Mouse (Mus musculus) midbrain, embryonic 16.5 days (tissue): ENCODE measurements around the gene Nt5c. TPM values are rescaled to one million over a fixed set of nuclear protein-coding genes. Genes with fewer than 3 reads are reported as not detected.
"Not testable (repeated sequence)": the region's sequence is repeated elsewhere in the genome, so short reads cannot be mapped to it uniquely, and the experiment has no call there.

ENCODE experiments used
- ATAC-seq: fragments of 200-750 bp; cut with Nextera tagmentation; 2 replicates; pipeline ENCODE4 v1.8.0; 2017; ENCODE audit warnings: moderate TSS enrichment
- H3K27ac ChIP-seq: fragments of 300-500 bp; sonication (generic); 2 replicates; pipeline ENCODE4 v1.5.1; 2014; ENCODE audit warnings: mild to moderate bottlenecking, low read length, mixed read lengths
- H3K27me3 ChIP-seq: fragments of 300-500 bp; sonication (generic); 2 replicates; pipeline ENCODE4 v1.6.1; 2014; ENCODE audit warnings: low read depth, low read length, mixed read lengths; ENCODE audit not compliant: control insufficient read depth, insufficient read depth
- H3K36me3 ChIP-seq: fragments of 300-500 bp; sonication (generic); 2 replicates; pipeline ENCODE4 v1.6.1; 2014; ENCODE audit warnings: mild to moderate bottlenecking, low read length, moderate library complexity, mixed read lengths; ENCODE audit not compliant: control insufficient read depth, insufficient read depth
- H3K4me1 ChIP-seq: fragments of 300-500 bp; sonication (generic); 2 replicates; pipeline ENCODE4 v1.6.1; 2014; ENCODE audit warnings: mild to moderate bottlenecking, low read length, mixed read lengths; ENCODE audit not compliant: control insufficient read depth, insufficient read depth
- H3K4me2 ChIP-seq: fragments of 300-500 bp; sonication (generic); 2 replicates; pipeline ENCODE4 v1.6.1; 2014; ENCODE audit warnings: mild to moderate bottlenecking, low read length, mixed read lengths
- H3K4me3 ChIP-seq: fragments of 300-500 bp; sonication (generic); 2 replicates; pipeline ENCODE4 v1.5.1; 2014; ENCODE audit warnings: low read depth, mild to moderate bottlenecking, low read length, moderate library complexity, mixed read lengths
- H3K9ac ChIP-seq: fragments of 300-500 bp; sonication (generic); 2 replicates; pipeline ENCODE4 v1.6.1; 2014; ENCODE audit warnings: low read depth, low read length, mixed read lengths
- H3K9me3 ChIP-seq: fragments of 300-500 bp; sonication (generic); replicated peaks from 2 replicates; pipeline ENCODE4 v1.6.1; 2014; ENCODE audit warnings: mild to moderate bottlenecking, low read length, mixed read lengths; ENCODE audit not compliant: control insufficient read depth, poor library complexity, severe bottlenecking
- WGBS: fragments of 180-500 bp; shearing (Covaris S2); extraction: QIAGEN DNeasy Blood & Tissue Kit; methylation state at CpG from one replicate; pipeline ENCODE4 v1.1.7; 2014; 5-methylcytosine and 5-hydroxymethylcytosine counted together
- polyA plus RNA-seq: library from polyadenylated mRNA; unstranded; fragments of >200 nt; fragmentation: Nextera tagmentation; extraction: Ambion mirVana; gene quantifications from 2 replicates; pipeline ENCODE4 v1.2.1, GENCODE M21; 2015

The Nt5c gene
- polyA plus RNA-seq, result 100 and 104 TPM in 2 replicates

- Histone ChIP-seq H3K36me3 (no peaks in the 10 kb centered on the region; the same call in 1 of the 2 replicates), H3K9me3 (no peaks in the 10 kb centered on the region), H3K9ac (peak within 1 kb of the TSS; percentile 75), H3K27me3 (no peaks in the 10 kb centered on the region), H3K4me1 (peaks cover 14% of the 10 kb centered on the region), H3K4me2 (peak within 1 kb of the TSS; percentile 62), H3K27ac (peak within 1 kb of the TSS; percentile 76), H3K4me3 (peak within 1 kb of the TSS; percentile 57)
- peak; percentile 93 for ATAC-seq
- WGBS, result under 1% methylated on average over 43 of the region's 43 CpGs
Measured at GRCm38 (mm10) chr11:115491356-115492083, at the start of gene Nt5c. Nt5c (minus strand) TSS chr11:115491862.

- Histone ChIP-seq H3K9me3 (no peaks in the 10 kb centered on the region), H3K27ac (no peak overlapping the region), H3K9ac (no peak overlapping the region), H3K4me1 (peaks cover 15% of the 10 kb centered on the region), H3K4me3 (no peak overlapping the region), H3K4me2 (no peak overlapping the region), H3K36me3 (0 out of 2 replicates have a peak, but pooled peaks cover under 1% of the 10 kb centered on the region), H3K27me3 (no peaks in the 10 kb centered on the region)
- 67% methylated on average over 2 of the region's 2 CpGs for WGBS
- no peak for ATAC-seq
Measured at GRCm38 (mm10) chr11:115538045-115538444, 46.4 kb upstream of the Nt5c start.

DNA sequence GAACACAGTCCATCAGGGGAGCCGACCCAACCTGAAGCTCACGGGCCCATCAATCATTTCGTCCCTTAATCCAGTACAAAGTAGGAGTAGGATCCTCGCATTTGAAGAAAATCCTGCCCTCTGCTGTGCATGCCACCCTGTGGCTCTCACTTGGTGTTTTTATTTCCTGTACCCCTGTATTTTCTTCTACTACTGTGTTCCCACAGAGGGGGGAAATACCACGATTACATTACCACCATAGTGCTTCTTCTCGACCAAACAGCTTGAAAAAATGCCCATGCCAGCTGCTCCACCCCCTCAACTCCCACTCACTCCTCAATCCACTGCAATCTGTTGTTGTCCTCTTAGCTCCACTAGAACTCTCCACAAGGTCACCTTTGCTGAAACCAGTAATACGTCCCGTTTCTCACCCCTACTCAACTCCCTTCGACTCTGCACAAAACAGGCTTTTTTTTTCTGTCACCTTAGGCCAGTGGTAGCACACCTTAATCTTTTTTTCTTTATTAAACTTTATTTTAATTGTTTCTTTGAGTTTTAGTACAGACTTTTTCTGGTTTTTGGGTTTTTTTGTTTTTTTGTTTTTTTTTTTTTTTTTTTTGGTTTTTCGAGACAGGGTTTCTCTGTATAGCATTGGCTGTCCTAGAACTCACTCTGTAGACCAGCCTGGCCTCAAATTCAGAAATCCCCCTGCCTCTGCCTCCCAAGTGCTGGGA is 45.4 kb upstream of the Nt5c start:
- 0 out of 2 replicates have a peak, but pooled peaks cover 4% of the 10 kb centered on the region for H3K36me3 ChIP-seq
- WGBS, result 82% methylated on average over 10 of the region's 10 CpGs
- H3K4me2 ChIP-seq, result peak overlapping the region; percentile 62
- H3K4me3 ChIP-seq, result peak overlapping the region; percentile 96
- peak overlapping the region; percentile 99 for H3K27ac ChIP-seq
- no peaks in the 10 kb centered on the region for H3K9me3 ChIP-seq
- H3K9ac ChIP-seq, result peak overlapping the region; percentile 60; the same call in 1 of the 2 replicates
- no peak; the same call in 1 of the 2 replicates for ATAC-seq
- peaks cover 15% of the 10 kb centered on the region for H3K4me1 ChIP-seq
- H3K27me3 ChIP-seq, result no peaks in the 10 kb centered on the region

DNA sequence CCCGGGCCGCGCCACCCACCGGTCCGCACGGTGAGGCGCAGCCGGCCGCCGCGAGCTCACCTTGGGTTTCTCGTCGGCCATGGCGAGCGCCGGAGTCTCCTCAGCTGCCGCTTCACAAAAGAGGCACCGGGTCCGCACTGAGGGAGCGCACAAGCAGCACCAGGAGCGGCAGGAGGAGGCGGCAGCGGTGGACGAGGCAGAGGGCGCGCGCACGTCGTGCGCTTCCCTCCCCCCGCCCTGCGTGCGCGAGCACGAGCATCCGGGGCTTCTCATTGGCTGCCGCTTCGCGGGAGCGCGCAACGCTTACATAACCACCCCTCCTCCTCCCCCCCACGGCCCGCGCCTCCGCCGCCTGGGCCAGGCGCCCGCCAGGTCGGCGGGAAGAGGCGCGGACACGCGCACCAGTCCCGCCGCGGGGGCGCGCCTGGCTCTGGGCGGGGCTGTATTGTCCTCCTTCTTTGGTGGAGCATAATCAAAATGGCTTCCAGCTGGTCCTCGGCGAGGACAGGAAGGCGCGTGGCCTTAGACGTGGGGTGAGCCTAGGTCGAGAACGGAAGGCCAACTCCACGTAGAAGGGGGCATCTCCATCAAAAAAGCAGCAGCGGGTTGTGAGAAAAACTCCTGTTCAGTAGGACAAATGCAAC is 44.5 kb upstream of the Nt5c start, which contains the start of gene Sumo2:
TSS of gene Sumo2 (minus strand) at position 239 of the 644 bp plus-strand sequence.
- Histone ChIP-seq H3K4me3 (peak within 1 kb of the TSS; percentile 96), H3K27me3 (no peaks in the 10 kb centered on the region), H3K9me3 (no peaks in the 10 kb centered on the region), H3K4me1 (peaks cover 15% of the 10 kb centered on the region), H3K9ac (peak within 1 kb of the TSS; percentile 92), H3K4me2 (peak within 1 kb of the TSS; percentile 85), H3K36me3 (0 out of 2 replicates have a peak, but pooled peaks cover 8% of the 10 kb centered on the region), H3K27ac (peak within 1 kb of the TSS; percentile 99)
- peak; percentile 87 for ATAC-seq
- WGBS, result under 1% methylated on average over 58 of the region's 70 CpGs

DNA sequence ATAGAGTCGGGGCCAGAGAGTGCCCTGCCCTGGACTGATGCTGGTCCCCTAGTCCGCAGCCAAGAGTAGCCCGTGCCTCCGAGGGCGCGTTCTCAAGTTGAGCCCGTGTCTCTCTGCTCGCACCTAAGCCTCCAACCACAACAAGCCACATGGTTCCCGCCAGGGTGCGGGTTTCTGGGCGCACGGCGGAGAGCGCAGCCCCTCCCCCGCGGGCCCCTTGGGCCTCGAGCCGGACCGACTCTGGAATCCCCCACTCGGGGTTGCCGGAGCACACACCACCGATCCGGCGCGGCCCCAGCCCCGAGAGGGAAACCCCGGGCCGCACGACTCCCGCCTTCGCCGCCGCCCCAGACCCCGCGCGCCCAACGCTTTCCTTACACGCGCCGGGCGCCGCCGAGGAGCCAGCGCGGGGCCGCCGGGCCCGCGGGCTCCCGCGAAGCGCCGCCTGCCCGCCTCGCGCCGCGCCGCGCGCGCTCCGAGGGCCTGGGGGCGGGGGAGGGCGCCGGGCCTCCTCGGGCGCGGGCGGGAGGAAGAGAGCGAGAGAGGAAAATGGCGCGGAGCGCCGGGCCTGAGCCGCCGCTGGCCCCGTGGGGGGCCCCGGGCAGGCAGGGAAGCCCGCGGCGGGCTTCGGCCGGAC is 43.9 kb upstream of the Nt5c start:
- WGBS, result 0% methylated on average over 43 of the region's 84 CpGs
- H3K36me3 ChIP-seq, result 0 out of 2 replicates have a peak, but pooled peaks cover 8% of the 10 kb centered on the region

DNA sequence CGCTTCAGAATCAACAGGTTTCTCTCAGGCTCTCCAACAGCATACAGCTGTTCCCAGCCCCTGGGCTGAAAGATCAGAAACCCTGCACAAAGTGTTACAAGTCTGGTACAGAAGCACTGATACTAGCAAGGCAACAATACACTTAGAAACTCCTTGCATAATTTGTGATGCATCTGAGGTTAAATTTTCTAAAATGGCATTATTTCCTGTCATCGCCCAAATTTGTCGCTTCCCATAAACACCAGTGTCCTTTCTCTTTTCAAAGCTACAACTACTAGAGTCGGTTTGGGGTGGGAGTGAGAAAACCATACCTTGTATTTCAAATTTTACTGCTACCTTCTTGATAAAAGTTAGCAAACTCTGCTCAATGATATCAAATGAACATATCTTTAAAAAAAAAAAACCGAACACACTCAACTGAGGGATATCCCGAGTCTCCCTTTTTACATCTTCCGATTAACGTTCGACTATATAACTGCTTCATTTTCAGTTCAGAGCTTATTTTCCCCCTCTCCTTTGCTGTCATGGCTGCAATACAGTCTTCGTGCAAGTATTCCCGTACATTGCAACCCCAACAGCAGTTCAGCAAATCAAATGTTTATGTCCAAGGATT is 43.2 kb upstream of the Nt5c start:
- H3K27ac ChIP-seq, result peak overlapping the region; percentile 99
- H3K9me3 ChIP-seq, result no peaks in the 10 kb centered on the region
- no peak for ATAC-seq
- peaks cover 9% of the 10 kb centered on the region; the same call in 1 of the 2 replicates for H3K36me3 ChIP-seq
- peak overlapping the region; percentile 85 for H3K4me2 ChIP-seq
- H3K9ac ChIP-seq, result peak overlapping the region; percentile 92
- H3K4me3 ChIP-seq, result peak overlapping the region; percentile 96
- peaks cover 15% of the 10 kb centered on the region for H3K4me1 ChIP-seq
- WGBS, result 6% methylated on average over 11 of the region's 11 CpGs
- H3K27me3 ChIP-seq, result no peaks in the 10 kb centered on the region

More for the DNA sequence above, 43.9 kb upstream of the Nt5c start:
- Histone ChIP-seq H3K4me2 (peak overlapping the region; percentile 85), H3K4me1 (peaks cover 15% of the 10 kb centered on the region), H3K27ac (peak overlapping the region; percentile 99), H3K27me3 (no peaks in the 10 kb centered on the region), H3K9ac (peak overlapping the region; percentile 92), H3K9me3 (no peaks in the 10 kb centered on the region), H3K4me3 (peak overlapping the region; percentile 96)
- ATAC-seq, result peak; percentile 75

- not testable (repeated sequence) for H3K27ac ChIP-seq, H3K9ac ChIP-seq, H3K9me3 ChIP-seq, H3K27me3 ChIP-seq, H3K4me1 ChIP-seq, H3K4me2 ChIP-seq, ATAC-seq, H3K4me3 ChIP-seq
- H3K36me3 ChIP-seq, result peaks cover 36% of the 10 kb centered on the region
- WGBS, result 85% methylated on average over 3 of the region's 3 CpGs
Measured at GRCm38 (mm10) chr11:115526446-115526845, 34.8 kb upstream of the Nt5c start.

GRCm38 (mm10) chr11:115522703-115523102 is 31.0 kb upstream of the Nt5c start:
- 70% methylated on average over 2 of the region's 2 CpGs for WGBS
- Histone ChIP-seq H3K4me1 (no peaks in the 10 kb centered on the region), H3K36me3 (peaks cover 29% of the 10 kb centered on the region), H3K9ac (no peak overlapping the region), H3K4me3 (no peak overlapping the region), H3K27me3 (no peaks in the 10 kb centered on the region), H3K27ac (no peak overlapping the region), H3K4me2 (no peak overlapping the region), H3K9me3 (no peaks in the 10 kb centered on the region)
- ATAC-seq, result no peak
